Mouse (Mus musculus): ENCODE results near the gene Rspo1. TPM values are rescaled to one million over a fixed set of nuclear protein-coding genes. Genes with fewer than 3 reads are reported as not detected.

Gene Rspo1
- polyA plus RNA-seq, 1 experiment from 2014 or later: 56.2 TPM

DNA sequence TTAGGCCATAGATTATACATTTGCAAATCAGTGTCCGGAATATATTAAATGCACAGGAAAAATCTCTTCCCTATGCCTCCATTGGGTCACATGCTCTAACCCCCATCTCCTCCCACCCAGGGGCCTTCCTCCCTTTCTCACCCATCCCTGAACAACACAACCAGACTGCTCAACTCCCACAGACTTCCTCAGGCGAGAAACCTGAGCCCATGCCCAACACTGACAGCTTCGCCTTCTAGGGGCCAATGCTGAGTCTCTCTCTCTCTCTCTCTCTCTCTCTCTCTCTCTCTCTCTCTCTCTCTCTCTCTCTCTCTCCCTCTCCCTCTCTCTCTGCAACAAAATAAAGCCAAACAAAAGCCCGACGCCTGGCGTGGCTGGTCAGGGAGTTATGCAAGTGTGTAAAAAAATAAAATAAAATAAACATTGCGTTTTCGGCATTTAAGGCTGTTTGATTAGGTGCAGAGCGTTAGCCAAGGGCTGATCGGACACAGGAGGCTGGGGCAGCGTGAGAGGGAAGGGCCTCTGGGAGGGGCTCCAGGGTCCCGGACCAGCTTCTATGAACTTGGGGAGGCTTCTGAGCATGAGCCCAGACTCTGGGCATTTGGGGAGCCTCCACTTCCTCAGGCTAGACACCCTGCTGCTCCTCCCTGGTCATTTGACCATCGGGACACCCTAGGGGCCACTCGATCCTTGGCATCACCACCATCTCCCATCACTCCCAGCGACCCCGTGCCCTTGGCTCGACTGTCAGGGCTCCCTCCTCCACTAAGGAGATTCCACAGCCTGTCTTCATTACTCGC is 1.2 kb upstream of the Rspo1 start:
- no peak overlapping the region for H3K27ac ChIP-seq (ENCODE audit: low read depth, low read length)
- ATAC-seq (replicated peaks; ENCODE audit: low FRiP score) (no peak), DNase-seq (ENCODE audit: low spot score) (peak; percentile 58)
- no peaks in the 10 kb centered on the region for H3K9me3 ChIP-seq (ENCODE audit: control insufficient read depth, low read length)
- H3K27me3 ChIP-seq (ENCODE audit: control insufficient read depth, insufficient read depth, low read length): peaks cover 56% of the 10 kb centered on the region
- H3K4me2 ChIP-seq (ENCODE audit: low read depth, low read length, severe bottlenecking): peak overlapping the region; percentile 52; the same call in 1 of the 2 replicates
- H3K4me3 ChIP-seq (ENCODE audit: low read depth, low read length): no peak overlapping the region; the same call in 1 of the 2 replicates
- 0 out of 2 replicates have a peak overlapping the region, but pooled peaks have one; percentile 59 for H3K9ac ChIP-seq (ENCODE audit: low read length)
- no peaks in the 10 kb centered on the region for H3K36me3 ChIP-seq (ENCODE audit: control insufficient read depth, insufficient read depth, low read length)
- WGBS: 8% methylated on average over 18 of the region's 18 CpGs
- peaks cover 18% of the 10 kb centered on the region for H3K4me1 ChIP-seq (replicated peaks; ENCODE audit: control insufficient read depth, insufficient read depth, low read length)

DNA sequence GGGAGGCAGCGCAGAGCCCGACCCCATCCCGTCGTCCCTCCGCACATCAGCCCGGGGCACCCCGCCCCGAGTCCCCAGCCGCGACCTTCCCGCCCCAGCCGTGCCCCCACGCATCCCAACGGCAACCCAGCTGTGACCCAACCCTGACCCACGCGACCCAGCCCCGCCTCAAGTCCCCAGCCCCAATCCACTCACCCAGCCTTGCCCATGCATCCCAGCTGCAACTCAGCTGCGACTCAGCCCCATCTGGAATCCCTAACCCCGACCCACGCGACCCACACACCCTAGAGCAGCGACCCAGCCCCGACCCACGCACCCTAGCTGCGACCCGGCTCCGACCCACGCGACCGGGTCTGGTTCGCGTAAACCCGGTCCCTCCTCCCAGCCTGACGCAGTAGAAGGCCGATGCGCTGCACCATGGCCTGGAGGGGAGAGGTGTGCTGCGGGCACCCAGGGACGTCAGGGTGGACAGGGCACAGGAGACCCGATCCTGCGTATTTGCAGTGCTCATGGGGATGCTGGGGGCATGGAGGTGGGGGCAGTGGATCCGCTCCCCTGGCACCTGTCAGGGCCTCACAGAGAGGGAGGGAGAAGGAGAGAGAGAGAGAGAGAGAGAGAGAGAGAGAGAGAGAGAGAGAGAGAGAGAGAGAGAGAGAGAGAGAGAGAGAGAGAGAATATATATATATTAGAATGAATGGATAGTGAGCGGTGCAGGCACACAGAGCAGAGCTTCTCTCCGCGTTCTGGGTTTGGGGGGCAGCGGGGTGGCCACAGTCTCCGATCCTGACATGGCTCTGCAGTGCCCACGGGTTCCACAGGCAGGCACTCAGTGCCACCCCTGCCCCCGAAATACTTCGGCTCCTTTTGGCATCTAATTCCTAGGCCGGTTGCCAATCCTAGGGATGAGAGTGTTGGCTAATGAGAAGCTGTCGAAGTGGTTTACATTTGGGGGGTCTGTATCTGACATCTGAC is 795 bp downstream of the Rspo1 start:
- H3K9me3 ChIP-seq (ENCODE audit: control insufficient read depth, low read length): no peaks in the 10 kb centered on the region
- ATAC-seq (replicated peaks; ENCODE audit: low FRiP score): no peak; the same call in 1 of the 2 replicates
- peak overlapping the region; percentile 37; the same call in 1 of the 2 replicates for H3K27ac ChIP-seq (ENCODE audit: low read depth, low read length)
- H3K36me3 ChIP-seq (ENCODE audit: control insufficient read depth, insufficient read depth, low read length): no peaks in the 10 kb centered on the region
- peaks cover 56% of the 10 kb centered on the region for H3K27me3 ChIP-seq (ENCODE audit: control insufficient read depth, insufficient read depth, low read length)
- DNase-seq (ENCODE audit: low spot score): peak; percentile 63
- H3K4me2 ChIP-seq (ENCODE audit: low read depth, low read length, severe bottlenecking): peak overlapping the region; percentile 52
- WGBS: 4% methylated on average over 48 of the region's 51 CpGs
- peak overlapping the region; percentile 47 for H3K4me3 ChIP-seq (ENCODE audit: low read depth, low read length)
- H3K9ac ChIP-seq (ENCODE audit: low read length): peak overlapping the region; percentile 59
- H3K4me1 ChIP-seq (replicated peaks; ENCODE audit: control insufficient read depth, insufficient read depth, low read length): peaks cover 25% of the 10 kb centered on the region

DNA sequence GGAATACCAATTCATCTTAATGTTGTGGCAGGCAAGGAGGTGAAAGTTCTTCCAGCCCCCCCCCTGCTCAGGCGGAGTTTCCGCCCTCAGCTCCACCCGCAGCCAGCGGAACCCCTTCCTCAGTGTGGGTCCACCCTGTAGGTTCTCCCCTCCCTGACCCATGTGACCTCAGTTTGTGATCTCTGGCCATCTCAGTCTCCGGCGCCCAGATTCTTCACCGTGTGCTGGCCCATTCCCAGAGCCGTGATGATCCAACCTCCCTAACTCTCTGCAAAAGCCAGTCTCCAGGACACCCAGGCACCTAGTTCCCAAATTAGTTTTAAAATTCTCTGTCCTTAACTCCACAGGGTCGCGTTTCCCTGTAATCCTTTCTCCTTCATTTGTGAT is 1.5 kb downstream of the Rspo1 start:
- Histone ChIP-seq H3K27ac (ENCODE audit: low read depth, low read length) (no peak overlapping the region), H3K27me3 (ENCODE audit: control insufficient read depth, insufficient read depth, low read length) (peaks cover 56% of the 10 kb centered on the region), H3K4me3 (ENCODE audit: low read depth, low read length) (peak overlapping the region; percentile 47), H3K36me3 (ENCODE audit: control insufficient read depth, insufficient read depth, low read length) (no peaks in the 10 kb centered on the region), H3K4me1 (replicated peaks; ENCODE audit: control insufficient read depth, insufficient read depth, low read length) (peaks cover 25% of the 10 kb centered on the region), H3K9ac (ENCODE audit: low read length) (peak overlapping the region; percentile 30; the same call in 1 of the 2 replicates), H3K9me3 (ENCODE audit: control insufficient read depth, low read length) (no peaks in the 10 kb centered on the region), H3K4me2 (ENCODE audit: low read depth, low read length, severe bottlenecking) (peak overlapping the region; percentile 29)
- WGBS: 9% methylated on average over 10 of the region's 10 CpGs
- DNase-seq (ENCODE audit: low spot score): no peak
- no peak for ATAC-seq (replicated peaks; ENCODE audit: low FRiP score)

DNA sequence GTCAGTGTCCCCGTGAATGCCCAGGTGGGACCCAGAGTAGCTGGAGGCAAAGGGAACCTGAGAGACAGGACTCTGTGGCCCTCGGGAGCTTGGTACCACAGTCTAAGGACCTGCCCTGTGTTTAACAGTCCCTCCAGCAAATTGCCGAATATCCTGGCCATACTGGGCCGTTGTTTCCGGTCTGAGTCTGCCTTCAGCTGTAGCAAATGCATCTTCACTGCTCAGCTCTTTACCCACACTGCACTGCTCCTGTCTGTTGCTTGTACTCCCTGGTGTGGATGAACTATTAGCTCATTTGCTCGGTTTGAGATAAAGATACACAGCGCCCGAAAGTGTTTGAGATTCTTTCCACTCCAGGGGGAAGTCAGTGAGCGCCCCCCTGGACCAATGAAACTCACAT is 2.2 kb downstream of the Rspo1 start:
- Histone ChIP-seq H3K36me3 (ENCODE audit: control insufficient read depth, insufficient read depth, low read length) (no peaks in the 10 kb centered on the region), H3K27me3 (ENCODE audit: control insufficient read depth, insufficient read depth, low read length) (peaks cover 53% of the 10 kb centered on the region), H3K4me1 (replicated peaks; ENCODE audit: control insufficient read depth, insufficient read depth, low read length) (peaks cover 25% of the 10 kb centered on the region), H3K27ac (ENCODE audit: low read depth, low read length) (peak overlapping the region; percentile 21; the same call in 1 of the 2 replicates), H3K9ac (ENCODE audit: low read length) (peak overlapping the region; percentile 30), H3K4me3 (ENCODE audit: low read depth, low read length) (peak overlapping the region; percentile 47; the same call in 1 of the 2 replicates), H3K4me2 (ENCODE audit: low read depth, low read length, severe bottlenecking) (peak overlapping the region; percentile 31; the same call in 1 of the 2 replicates), H3K9me3 (ENCODE audit: control insufficient read depth, low read length) (no peaks in the 10 kb centered on the region)
- no peak for ATAC-seq (replicated peaks; ENCODE audit: low FRiP score)
- no peak for DNase-seq (ENCODE audit: low spot score)
- 16% methylated on average over 9 of the region's 9 CpGs for WGBS

DNA sequence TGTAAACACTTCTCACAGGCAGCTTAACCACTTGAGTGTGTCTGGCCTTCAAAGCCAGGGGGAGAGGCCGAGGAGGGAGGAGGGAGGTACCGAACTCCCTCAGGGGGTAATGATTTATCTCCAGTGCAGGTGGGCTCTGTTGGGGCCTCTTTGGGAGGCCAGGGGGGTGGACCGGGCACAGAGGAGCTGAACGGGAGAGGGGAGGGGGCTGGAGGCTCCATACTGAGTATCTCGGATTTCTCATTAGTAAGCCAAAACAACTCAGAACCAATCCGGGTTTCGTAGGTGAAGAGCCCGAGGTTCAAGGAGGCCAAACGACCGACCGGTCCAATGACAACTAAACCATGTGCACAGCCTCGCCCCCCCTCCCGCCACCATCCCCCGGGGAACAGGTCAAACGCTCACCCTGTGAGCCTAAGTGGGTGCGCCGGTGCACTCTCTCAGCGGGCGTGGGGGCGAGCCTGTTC is 3.6 kb downstream of the Rspo1 start:
- Histone ChIP-seq H3K9ac (ENCODE audit: low read length) (peak overlapping the region; percentile 43), H3K36me3 (ENCODE audit: control insufficient read depth, insufficient read depth, low read length) (no peaks in the 10 kb centered on the region), H3K4me1 (replicated peaks; ENCODE audit: control insufficient read depth, insufficient read depth, low read length) (peaks cover 25% of the 10 kb centered on the region), H3K9me3 (ENCODE audit: control insufficient read depth, low read length) (no peaks in the 10 kb centered on the region), H3K27me3 (ENCODE audit: control insufficient read depth, insufficient read depth, low read length) (peaks cover 45% of the 10 kb centered on the region), H3K4me3 (ENCODE audit: low read depth, low read length) (peak overlapping the region; percentile 14; the same call in 1 of the 2 replicates), H3K27ac (ENCODE audit: low read depth, low read length) (no peak overlapping the region), H3K4me2 (ENCODE audit: low read depth, low read length, severe bottlenecking) (peak overlapping the region; percentile 47)
- 3% methylated on average over 20 of the region's 20 CpGs for WGBS
- ATAC-seq (replicated peaks; ENCODE audit: low FRiP score) (0 out of 2 replicates have a peak, but pooled peaks have one; percentile 15), DNase-seq (ENCODE audit: low spot score) (peak; percentile 59)

DNA sequence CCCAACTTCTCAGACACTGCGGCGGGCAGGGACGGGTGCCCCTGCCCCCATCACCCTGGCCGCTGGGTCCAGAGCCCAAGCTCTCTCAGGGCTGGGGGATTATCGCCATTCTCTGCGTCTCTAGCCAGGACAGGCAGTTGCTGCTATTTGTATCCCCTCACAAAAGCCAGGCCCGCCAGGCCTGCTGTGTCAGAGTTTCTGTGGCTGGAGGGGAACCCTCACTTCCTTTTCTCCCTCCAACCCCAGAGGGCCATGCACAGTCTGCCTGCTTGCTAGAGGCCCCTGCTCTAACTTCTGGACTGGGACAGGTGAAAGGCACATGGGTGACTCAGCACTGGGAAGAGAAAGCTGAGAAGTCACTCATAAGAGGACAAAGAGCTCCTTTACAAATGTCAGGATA is 4.1 kb downstream of the Rspo1 start:
- Histone ChIP-seq H3K27me3 (ENCODE audit: control insufficient read depth, insufficient read depth, low read length) (peaks cover 45% of the 10 kb centered on the region), H3K4me1 (replicated peaks; ENCODE audit: control insufficient read depth, insufficient read depth, low read length) (peaks cover 25% of the 10 kb centered on the region), H3K27ac (ENCODE audit: low read depth, low read length) (no peak overlapping the region), H3K4me3 (ENCODE audit: low read depth, low read length) (peak overlapping the region; percentile 14; the same call in 1 of the 2 replicates), H3K9ac (ENCODE audit: low read length) (peak overlapping the region; percentile 43), H3K36me3 (ENCODE audit: control insufficient read depth, insufficient read depth, low read length) (no peaks in the 10 kb centered on the region), H3K4me2 (ENCODE audit: low read depth, low read length, severe bottlenecking) (peak overlapping the region; percentile 47), H3K9me3 (ENCODE audit: control insufficient read depth, low read length) (no peaks in the 10 kb centered on the region)
- WGBS: 0% methylated on average over 7 of the region's 7 CpGs
- DNase-seq (ENCODE audit: low spot score) (peak; percentile 55), ATAC-seq (replicated peaks; ENCODE audit: low FRiP score) (no peak)

DNA sequence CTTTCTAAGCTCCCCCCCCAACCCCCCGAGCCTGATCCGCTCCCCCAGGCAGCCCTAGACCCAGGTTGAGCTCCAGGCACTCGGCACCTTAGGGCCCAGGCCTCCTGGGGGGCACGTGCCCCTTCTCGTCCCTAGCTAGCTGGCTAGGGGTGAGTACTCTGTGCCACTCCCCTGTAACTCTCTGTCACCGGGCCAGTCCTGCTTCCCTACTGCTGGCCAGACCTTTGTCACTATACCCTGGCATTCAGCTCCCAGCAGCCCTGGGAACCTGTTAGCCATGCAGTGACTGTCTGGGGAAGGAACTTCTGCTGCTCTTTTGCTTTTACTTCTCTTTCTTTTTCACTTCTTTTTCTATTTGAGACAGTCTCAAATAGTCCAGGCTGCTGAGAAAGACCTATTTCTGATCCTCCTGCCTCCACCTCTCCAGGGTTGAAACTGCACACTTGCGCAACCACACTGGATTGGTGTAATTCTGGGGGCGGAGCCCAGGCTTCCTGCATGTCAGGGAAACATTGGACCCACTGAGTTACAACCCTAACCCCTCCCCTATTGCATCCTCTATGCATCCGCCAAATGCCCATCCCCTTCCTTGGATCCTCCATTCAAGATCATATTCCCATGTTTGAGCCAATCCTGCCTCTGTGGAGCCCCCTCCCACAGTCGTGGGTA is 11.4 kb downstream of the Rspo1 start:
- WGBS: 82% methylated on average over 10 of the region's 10 CpGs
- Histone ChIP-seq H3K4me1 (replicated peaks; ENCODE audit: control insufficient read depth, insufficient read depth, low read length) (no peaks in the 10 kb centered on the region), H3K27me3 (ENCODE audit: control insufficient read depth, insufficient read depth, low read length) (no peaks in the 10 kb centered on the region), H3K36me3 (ENCODE audit: control insufficient read depth, insufficient read depth, low read length) (no peaks in the 10 kb centered on the region), H3K9ac (ENCODE audit: low read length) (no peak overlapping the region), H3K4me3 (ENCODE audit: low read depth, low read length) (no peak overlapping the region), H3K27ac (ENCODE audit: low read depth, low read length) (no peak overlapping the region), H3K9me3 (ENCODE audit: control insufficient read depth, low read length) (no peaks in the 10 kb centered on the region), H3K4me2 (ENCODE audit: low read depth, low read length, severe bottlenecking) (no peak overlapping the region)
- no peak for DNase-seq (ENCODE audit: low spot score)
- ATAC-seq (replicated peaks; ENCODE audit: low FRiP score): no peak

DNA sequence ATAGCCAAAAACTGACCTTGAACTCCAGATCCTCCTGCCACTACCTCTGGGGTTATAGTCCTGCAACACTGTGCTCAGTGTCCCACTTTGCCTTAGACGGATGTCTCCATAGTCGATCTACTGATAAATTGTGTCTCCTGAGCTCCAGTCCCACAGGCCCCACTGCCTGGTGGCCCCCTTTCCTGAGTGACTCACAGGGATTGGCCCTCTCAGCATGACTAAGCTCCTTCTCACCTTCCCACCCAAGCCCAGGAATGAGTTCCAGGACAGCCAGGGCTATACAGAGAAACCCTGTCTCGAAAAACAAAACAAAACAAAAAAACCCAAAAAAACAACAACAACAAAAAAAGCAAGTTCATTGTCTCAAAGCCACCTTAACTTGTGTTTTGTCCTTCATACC is 13.3 kb downstream of the Rspo1 start:
- Histone ChIP-seq H3K9me3 (ENCODE audit: control insufficient read depth, low read length) (no peaks in the 10 kb centered on the region), H3K4me1 (replicated peaks; ENCODE audit: control insufficient read depth, insufficient read depth, low read length) (no peaks in the 10 kb centered on the region), H3K9ac (ENCODE audit: low read length) (no peak overlapping the region), H3K4me2 (ENCODE audit: low read depth, low read length, severe bottlenecking) (no peak overlapping the region), H3K36me3 (ENCODE audit: control insufficient read depth, insufficient read depth, low read length) (no peaks in the 10 kb centered on the region), H3K4me3 (ENCODE audit: low read depth, low read length) (no peak overlapping the region), H3K27ac (ENCODE audit: low read depth, low read length) (no peak overlapping the region), H3K27me3 (ENCODE audit: control insufficient read depth, insufficient read depth, low read length) (no peaks in the 10 kb centered on the region)
- DNase-seq (ENCODE audit: low spot score) (no peak), ATAC-seq (replicated peaks; ENCODE audit: low FRiP score) (no peak)
- WGBS: 92% methylated on average over 3 of the region's 3 CpGs
